In the genomic region with DNA sequence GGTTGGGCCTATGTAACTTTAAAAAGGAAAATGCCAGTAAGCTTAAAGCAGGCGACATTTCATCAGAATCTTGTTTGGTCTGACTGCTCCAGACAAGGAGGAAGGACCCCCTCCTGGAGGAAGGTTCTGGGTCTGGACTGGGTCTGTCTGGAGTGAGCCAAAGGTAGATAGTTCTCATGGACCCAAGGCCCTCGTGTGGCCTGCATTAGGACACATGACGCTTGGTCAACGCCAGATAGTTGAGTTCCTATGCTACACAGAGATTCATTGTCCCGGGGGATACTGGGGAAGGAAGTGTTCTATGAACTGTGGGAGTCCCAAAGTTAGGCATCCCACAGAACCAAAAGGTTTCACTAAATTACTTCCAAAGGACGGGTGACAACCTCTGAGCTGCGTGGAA, we compare ENCODE assay signal across 8 mouse cellular contexts. TPM values are rescaled to one million over a fixed set of nuclear protein-coding genes. Genes with fewer than 3 reads are reported as not detected.
DNase-seq lines count a peak whose midpoint lies in the region; ATAC-seq and TF ChIP-seq lines count a peak whose summit lies in the region.

No protein-coding gene starts in this region.

- no peak for DNase-seq in gastrocnemius, adult 2 months
- DNase-seq in gastrocnemius, postnatal 4 days (ENCODE audit: low spot score in 2 of 2): no peak
- DNase-seq in CH12.LX (ENCODE audit: extremely low read depth): no peak
- DNase-seq in forebrain, embryonic 10.5 days (ENCODE audit: extremely low spot score, low spot score): no peak
- DNase-seq in liver, embryonic 11.5 days (ENCODE audit: low spot score): no peak
- DNase-seq in layer of hippocampus, postnatal 10 days (ENCODE audit: low spot score in 2 of 2): no peak
- DNase-seq in gastrocnemius, postnatal 36 days: no peak

- peak overlapping the region; percentile 97 for H3K4me3 ChIP-seq in gastrocnemius, adult 2 months
- peak overlapping the region; percentile 2 to 84 (median 18) for H3K4me3 ChIP-seq in CH12.LX (replicated peaks in 1 of 3; ENCODE audit: low read depth in 2 of 3, low read length in 2 of 3, poor library complexity in 1 of 3)
- H3K4me3 ChIP-seq in forebrain, embryonic 10.5 days: peak overlapping the region; percentile 67
- H3K4me3 ChIP-seq in liver, embryonic 11.5 days (ENCODE audit: low read depth, low read length): peak overlapping the region; percentile 79
- H3K4me3 ChIP-seq in testis, adult 2 months (ENCODE audit: control insufficient read depth, low read depth, low read length): peak overlapping the region; percentile 75

- H3K9me3 ChIP-seq in CH12.LX (replicated peaks; ENCODE audit: low read length): peaks cover 6% of the 10 kb centered on the region
- 0 out of 2 replicates have a peak, but pooled peaks cover 4% of the 10 kb centered on the region for H3K9me3 ChIP-seq in forebrain, embryonic 10.5 days
- no peaks in the 10 kb centered on the region for H3K9me3 ChIP-seq in liver, embryonic 11.5 days (ENCODE audit: control insufficient read depth, low read length)

- peak overlapping the region; percentile 94 for H3K27ac ChIP-seq in gastrocnemius, adult 2 months
- H3K27ac ChIP-seq in CH12.LX (ENCODE audit: insufficient read depth, low read depth): peak overlapping the region; percentile 29
- H3K27ac ChIP-seq in forebrain, embryonic 10.5 days: peak overlapping the region; percentile 90
- peak overlapping the region; percentile 44; the same call in 1 of the 2 replicates for H3K27ac ChIP-seq in liver, embryonic 11.5 days (ENCODE audit: low read depth, low read length)
- H3K27ac ChIP-seq in testis, adult 2 months (ENCODE audit: control insufficient read depth, insufficient read depth, low read depth, low read length): peak overlapping the region; percentile 90

- 0 out of 2 replicates have a peak, but pooled peaks have one; percentile 3 for ATAC-seq in liver, embryonic 11.5 days (replicated peaks; ENCODE audit: low FRiP score)

- TF ChIP-seq POLR2A in CH12.LX (IDR thresholded peaks at IDR 0.05; ENCODE audit: low read depth, low read length): no peak
- TF ChIP-seq POLR2A in testis, adult 2 months (IDR thresholded peaks at IDR 0.05; ENCODE audit: control insufficient read depth, low read depth, low read length): no peak

- no peak for TF ChIP-seq RAD21 in CH12.LX (IDR thresholded peaks at IDR 0.05; ENCODE audit: low read depth, low read length)

- no peaks in the 10 kb centered on the region for H3K79me2 ChIP-seq in CH12.LX (replicated peaks; ENCODE audit: control insufficient read depth, extremely low read depth, insufficient read depth, poor library complexity, severe bottlenecking)

- 79% methylated on average over 7 of the region's 7 CpGs for WGBS in forebrain, embryonic 10.5 days
- WGBS in liver, embryonic 11.5 days: 65% methylated on average over 7 of the region's 7 CpGs

- in situ Hi-C loops in CH12.LX (cut with MboI; ENCODE audit: low pct_ligation_motif_present, low pct_unique_long_range_greater_than_20kb, low sequenced_read_pairs): no loop called here

- TF ChIP-seq EP300 in CH12.LX (IDR thresholded peaks at IDR 0.05; ENCODE audit: low read length): no peak

- TF ChIP-seq CTCF in gastrocnemius, adult 2 months (IDR thresholded peaks at IDR 0.05): no peak
- no peak for TF ChIP-seq CTCF in CH12.LX (conservative IDR thresholded peaks at IDR 0.05 in 1 of 2, IDR thresholded peaks at IDR 0.05 in 1 of 2; ENCODE audit: low read depth in 2 of 2, low read length in 2 of 2)
- TF ChIP-seq CTCF in testis, adult 2 months (IDR thresholded peaks at IDR 0.05; ENCODE audit: control insufficient read depth, insufficient read depth, insufficient replicate concordance, low read depth, low read length): no peak

- peak overlapping the region; percentile 45 for H3K4me2 ChIP-seq in CH12.LX (ENCODE audit: insufficient read depth, low read depth, poor library complexity, severe bottlenecking)
- peak overlapping the region; percentile 91 for H3K4me2 ChIP-seq in liver, embryonic 11.5 days

- H3K27me3 ChIP-seq in CH12.LX (replicated peaks): no peaks in the 10 kb centered on the region
- H3K27me3 ChIP-seq in forebrain, embryonic 10.5 days (ENCODE audit: poor library complexity, severe bottlenecking): no peaks in the 10 kb centered on the region
- H3K27me3 ChIP-seq in liver, embryonic 11.5 days (replicated peaks; ENCODE audit: control insufficient read depth, insufficient read depth, low read length): no peaks in the 10 kb centered on the region
- no peaks in the 10 kb centered on the region for H3K27me3 ChIP-seq in testis, adult 2 months (ENCODE audit: control insufficient read depth, insufficient read depth, low read length)

- H3K4me1 ChIP-seq in CH12.LX (ENCODE audit: control insufficient read depth in 1 of 2, insufficient read depth in 2 of 2): peaks cover 3 to 28% of the 10 kb centered on the region in 2 experiments; a peak in 3 of 4 replicates
- peaks cover 21% of the 10 kb centered on the region for H3K4me1 ChIP-seq in forebrain, embryonic 10.5 days
- H3K4me1 ChIP-seq in liver, embryonic 11.5 days (replicated peaks; ENCODE audit: control insufficient read depth, insufficient read depth, low read length): peaks cover 7% of the 10 kb centered on the region
- peaks cover 5% of the 10 kb centered on the region for H3K4me1 ChIP-seq in testis, adult 2 months (ENCODE audit: control insufficient read depth, insufficient read depth, low read length)

- dilution Hi-C loops in CH12.LX (cut with MboI; ENCODE audit: extremely low pct_ligation_motif_present, extremely low pct_unique_long_range_greater_than_20kb, low sequenced_read_pairs): no loop called here

- intact Hi-C loops in gastrocnemius, adult 2 months (cut with DNase I): loop anchor here (1.0 kb wide), 1 partner anchor 29 kb away; no protein-coding TSS in a partner anchor
- intact Hi-C loops in gastrocnemius, postnatal 36 days (cut with DNase I): no loop called here

- H3K36me3 ChIP-seq in CH12.LX (replicated peaks in 1 of 2; ENCODE audit: control insufficient read depth in 1 of 2, insufficient read depth in 1 of 2, low read length in 1 of 2): peaks cover 9 to 21% of the 10 kb centered on the region in 2 experiments
- H3K36me3 ChIP-seq in forebrain, embryonic 10.5 days (replicated peaks): peaks cover 9% of the 10 kb centered on the region; the same call in 1 of the 2 replicates
- peaks cover under 1% of the 10 kb centered on the region; the same call in 1 of the 2 replicates for H3K36me3 ChIP-seq in liver, embryonic 11.5 days (ENCODE audit: control insufficient read depth, insufficient read depth, low read length)
- no peaks in the 10 kb centered on the region for H3K36me3 ChIP-seq in testis, adult 2 months (ENCODE audit: control insufficient read depth, insufficient read depth, low read length)

- H3K9ac ChIP-seq in CH12.LX (ENCODE audit: insufficient read depth, low read depth): peak overlapping the region; percentile 75
- peak overlapping the region; percentile 77 for H3K9ac ChIP-seq in liver, embryonic 11.5 days (ENCODE audit: low read depth, low read length)

TF ChIP-seq in CH12.LX, 34 proteins besides CTCF, POLR2A, EP300 and RAD21:
- TF ChIP-seq MAX (IDR thresholded peaks at IDR 0.05; ENCODE audit: low read length): peak; percentile 70; the same call in 1 of the 2 replicates
- no peak for TF ChIP-seq IRF4 (IDR thresholded peaks at IDR 0.05; ENCODE audit: low read depth, low read length)
- TF ChIP-seq ELF1 (IDR thresholded peaks at IDR 0.05; ENCODE audit: low read depth, low read length): no peak

RNA-seq across cellular contexts. Expression of a gene that starts 0.7 kb away (rescaled TPM):
- total RNA-seq in gastrocnemius, adult 2 months (2021): 1 to 10 TPM; 2.2 to 3.0 TPM
- 1 to 10 TPM; 5.9 to 6.1 TPM for total RNA-seq in gastrocnemius, postnatal 4 days (2021)
- total RNA-seq in CH12.LX (2012; rRNA removed): 10.1 and 10.3 TPM in 2 replicates
- total RNA-seq in CH12.LX (2014; rRNA removed): 7.3 TPM in 2 replicates
- 8.7 and 8.9 TPM in 2 replicates for polyA plus RNA-seq in CH12.LX (2012; ENCODE audit: insufficient read length, low read depth)
- 6.6 and 7.7 TPM in 2 replicates for polyA plus RNA-seq in forebrain, embryonic 10.5 days (2016; fragmentation: Nextera tagmentation; extraction: Ambion mirVana)
- polyA plus RNA-seq in liver, embryonic 11.5 days (2014; fragmentation: Nextera tagmentation; extraction: Ambion mirVana): 3.6 and 5.9 TPM in 2 replicates
- polyA plus RNA-seq in testis, adult 2 months (2012; rRNA removed): 7.6 and 9.1 TPM in 2 replicates
- total RNA-seq in layer of hippocampus, postnatal 10 days (2021): 1 to 10 TPM; 7.6 to 8.6 TPM
- 1 to 10 TPM; 1.8 to 2.0 TPM for total RNA-seq in gastrocnemius, postnatal 36 days (2021)

RNA-seq across cellular contexts. Expression of a gene that starts 27.7 kb away (rescaled TPM):
- total RNA-seq in gastrocnemius, adult 2 months (2021): 10 to 100 TPM in 1 of 2 experiments, 1 to 10 TPM in 1; 7.8 to 13.7 TPM
- total RNA-seq in gastrocnemius, postnatal 4 days (2021): 10 to 100 TPM; 17.8 to 17.9 TPM
- total RNA-seq in CH12.LX (2012; rRNA removed) (0.97 and 1.1 TPM in 2 replicates), CH12.LX (2014; rRNA removed) (0.50 and 1.1 TPM in 2 replicates)
- 0.33 and 0.53 TPM in 2 replicates for polyA plus RNA-seq in CH12.LX (2012; ENCODE audit: insufficient read length, low read depth)
- 3.6 and 4.0 TPM in 2 replicates for polyA plus RNA-seq in forebrain, embryonic 10.5 days (2016; fragmentation: Nextera tagmentation; extraction: Ambion mirVana)
- polyA plus RNA-seq in liver, embryonic 11.5 days (2014; fragmentation: Nextera tagmentation; extraction: Ambion mirVana): 4.5 and 4.7 TPM in 2 replicates
- 3.0 and 4.5 TPM in 2 replicates for polyA plus RNA-seq in testis, adult 2 months (2012; rRNA removed)
- total RNA-seq in layer of hippocampus, postnatal 10 days (2021): 10 to 100 TPM; 13.1 to 14.3 TPM
- 10 to 100 TPM in 1 of 2 experiments, 1 to 10 TPM in 1; 7.2 to 12.0 TPM for total RNA-seq in gastrocnemius, postnatal 36 days (2021)

Comparison
In these comparisons a context has a peak if more than half of its experiments do, and no peak if none do; other contexts are left out.
1. H3K27ac ChIP-seq: peak in every context shown above with its lines; median percentile 94 in gastrocnemius, adult 2 months; 90 in forebrain, embryonic 10.5 days; 90 in testis, adult 2 months; 44 in liver, embryonic 11.5 days; 29 in CH12.LX.
2. H3K4me3 ChIP-seq: peak in every context shown above with its lines; median percentile 97 in gastrocnemius, adult 2 months; 79 in liver, embryonic 11.5 days; 75 in testis, adult 2 months; 67 in forebrain, embryonic 10.5 days; 18 in CH12.LX.